Comparison of ENCODE assay signal across 23 mouse cellular contexts in the genomic region with DNA sequence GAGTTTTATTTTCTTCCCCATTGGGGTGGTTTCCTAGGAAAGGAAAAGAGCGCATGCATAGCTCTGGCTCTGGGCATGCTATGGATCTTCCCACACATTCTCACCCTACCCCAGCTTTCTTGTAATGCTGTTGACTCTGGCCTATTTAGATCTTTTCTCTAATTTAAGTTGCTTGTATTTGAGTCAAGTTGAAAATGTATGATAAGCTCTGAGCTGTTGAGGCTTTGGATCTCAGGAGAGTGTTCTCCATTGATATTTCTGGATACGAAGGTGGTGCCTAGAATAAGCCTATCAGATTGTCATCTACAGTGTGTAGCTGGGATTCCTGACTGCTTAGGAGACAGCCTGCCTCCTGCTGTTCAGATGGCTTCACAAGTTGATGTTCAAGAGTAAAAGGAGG.
DNase-seq lines count a peak whose midpoint lies in the region; ATAC-seq lines count a peak whose summit lies in the region.
"Had no signal": no experiment of that assay in that cellular context is flagged by ENCODE, and none has a peak within 500 bp of the region (broad histone marks: within the 10 kb centered on the region; RNA-seq: fewer than 3 reads in every experiment).

No protein-coding gene starts in this region.

- no peak overlapping the region for H3K27ac ChIP-seq in forebrain, embryonic 11.5 days (ENCODE audit: low read depth, low read length)
- H3K27ac ChIP-seq: embryonic facial prominence, embryonic 15.5 days; forebrain, embryonic 10.5 days; forebrain, embryonic 15.5 days; heart, embryonic 10.5 days; hindbrain, embryonic 13.5 days; hindbrain, postnatal 0 days had no signal

- H3K4me2 ChIP-seq in forebrain, embryonic 11.5 days (ENCODE audit: low read depth, low read length, severe bottlenecking): no peak overlapping the region
- H3K4me2 ChIP-seq: embryonic facial prominence, embryonic 15.5 days; forebrain, embryonic 15.5 days; hindbrain, embryonic 13.5 days had no signal

- no peak overlapping the region for H3K9ac ChIP-seq in forebrain, embryonic 11.5 days (ENCODE audit: low read length)
- H3K9ac ChIP-seq: embryonic facial prominence, embryonic 15.5 days; forebrain, embryonic 15.5 days; hindbrain, embryonic 13.5 days had no signal

- no peaks in the 10 kb centered on the region for H3K36me3 ChIP-seq in forebrain, embryonic 11.5 days (ENCODE audit: control insufficient read depth, insufficient read depth, low read length)
- H3K36me3 ChIP-seq: embryonic facial prominence, embryonic 15.5 days; forebrain, embryonic 10.5 days; forebrain, embryonic 15.5 days; heart, embryonic 10.5 days; hindbrain, embryonic 13.5 days had no signal

- ATAC-seq in forebrain, embryonic 11.5 days (replicated peaks; ENCODE audit: low FRiP score): no peak
- ATAC-seq: activated CD4-positive, CD25-positive, alpha-beta regulatory T cell, adult 4 months; forebrain, embryonic 15.5 days; hindbrain, postnatal 0 days; Patski had no signal

- no peaks in the 10 kb centered on the region for H3K27me3 ChIP-seq in forebrain, embryonic 11.5 days (ENCODE audit: control insufficient read depth, insufficient read depth, low read length)
- H3K27me3 ChIP-seq: CH12.LX; embryonic facial prominence, embryonic 15.5 days; forebrain, embryonic 15.5 days; hindbrain, embryonic 13.5 days; Patski had no signal

- no peaks in the 10 kb centered on the region for H3K9me3 ChIP-seq in forebrain, embryonic 11.5 days (ENCODE audit: control insufficient read depth, low read length)
- H3K9me3 ChIP-seq: embryonic facial prominence, embryonic 15.5 days; forebrain, embryonic 10.5 days; forebrain, embryonic 15.5 days; heart, embryonic 10.5 days; hindbrain, embryonic 13.5 days had no signal

- DNase-seq in left cerebral cortex, adult 11 months (ENCODE audit: low spot score): peak; percentile 27
- no peak for DNase-seq in left cerebral cortex, postnatal 36 days (ENCODE audit: low spot score in 2 of 2)
- DNase-seq in right cerebral cortex, postnatal 36 days (ENCODE audit: low spot score in 2 of 2): peak; percentile 4 to 32
- DNase-seq in right cerebral cortex, postnatal 14 days: no peak
- DNase-seq in left cerebral cortex, postnatal 14 days (ENCODE audit: low spot score in 2 of 2): peak; percentile 10 to 23
- DNase-seq in thymus, postnatal 0 days (ENCODE audit: low spot score): no peak
- DNase-seq in forebrain, embryonic 11.5 days (ENCODE audit: low spot score): no peak
- DNase-seq: adrenal gland, postnatal 14 days; cerebellum, adult 18-20 months; cerebellum, adult 9-11 months; cerebellum, postnatal 36 days; heart, adult 18-20 months; heart, postnatal 10 days had no signal

- intact Hi-C loops in left cerebral cortex, postnatal 36 days (cut with DNase I): no loop called here
- intact Hi-C loops in left cerebral cortex, postnatal 14 days (cut with DNase I): no loop called here

- H3K4me1 ChIP-seq in forebrain, embryonic 11.5 days (replicated peaks; ENCODE audit: control insufficient read depth, insufficient read depth, low read length): no peaks in the 10 kb centered on the region
- H3K4me1 ChIP-seq: embryonic facial prominence, embryonic 15.5 days; forebrain, embryonic 10.5 days; forebrain, embryonic 15.5 days; heart, embryonic 10.5 days; hindbrain, embryonic 13.5 days had no signal

- H3K4me3 ChIP-seq in forebrain, embryonic 11.5 days (ENCODE audit: low read depth, low read length): no peak overlapping the region
- H3K4me3 ChIP-seq: embryonic facial prominence, embryonic 15.5 days; erythroblast, embryonic 14.5 days; forebrain, embryonic 10.5 days; forebrain, embryonic 15.5 days; heart, embryonic 10.5 days; hindbrain, embryonic 13.5 days had no signal

- WGBS in forebrain, embryonic 11.5 days: 93% methylated on average over 2 of the region's 2 CpGs

Comparison
In these comparisons a context has a peak if more than half of its experiments do, and no peak if none do; other contexts are left out.
1. DNase-seq: peak in left cerebral cortex, adult 11 months (single experiment), right cerebral cortex, postnatal 36 days (2 of 2) and left cerebral cortex, postnatal 14 days (2 of 2); none in left cerebral cortex, postnatal 36 days (0 of 2), right cerebral cortex, postnatal 14 days (single experiment), thymus, postnatal 0 days (single experiment) and forebrain, embryonic 11.5 days (single experiment).